Mouse (Mus musculus) brown adipose tissue, adult 24 weeks (tissue): ENCODE data around the gene Arih2. TPM values are rescaled to one million over a fixed set of nuclear protein-coding genes. Genes with fewer than 3 reads are reported as not detected.

Source experiments
- H3K27ac ChIP-seq: fragments of 200-500 bp; replicated peaks from 2 replicates; pipeline ENCODE4 v1.5.1; 2012; ENCODE audit warnings: low read depth, mild to moderate bottlenecking, low read length
- H3K4me1 ChIP-seq: fragments of 200-500 bp; 2 replicates; pipeline ENCODE4 v1.6.1; 2012; ENCODE audit warnings: low read length, mixed read lengths; ENCODE audit not compliant: control insufficient read depth, insufficient read depth, insufficient read length
- H3K4me3 ChIP-seq: fragments of 200-500 bp; 2 replicates; pipeline ENCODE4 v1.5.1; 2012; ENCODE audit warnings: low read depth, mild to moderate bottlenecking, low read length, moderate library complexity; ENCODE audit not compliant: insufficient read depth
- polyA plus RNA-seq: library from polyadenylated mRNA; stranded (reverse); fragments of >200 nt; gene quantifications from 2 replicates; pipeline ENCODE4 v1.2.4, GENCODE M21; 2012; ENCODE audit not compliant: missing spikeins, insufficient read depth, insufficient read length

The Arih2 gene
- polyA plus RNA-seq, result 22.4 and 29.8 TPM in 2 replicates

DNA sequence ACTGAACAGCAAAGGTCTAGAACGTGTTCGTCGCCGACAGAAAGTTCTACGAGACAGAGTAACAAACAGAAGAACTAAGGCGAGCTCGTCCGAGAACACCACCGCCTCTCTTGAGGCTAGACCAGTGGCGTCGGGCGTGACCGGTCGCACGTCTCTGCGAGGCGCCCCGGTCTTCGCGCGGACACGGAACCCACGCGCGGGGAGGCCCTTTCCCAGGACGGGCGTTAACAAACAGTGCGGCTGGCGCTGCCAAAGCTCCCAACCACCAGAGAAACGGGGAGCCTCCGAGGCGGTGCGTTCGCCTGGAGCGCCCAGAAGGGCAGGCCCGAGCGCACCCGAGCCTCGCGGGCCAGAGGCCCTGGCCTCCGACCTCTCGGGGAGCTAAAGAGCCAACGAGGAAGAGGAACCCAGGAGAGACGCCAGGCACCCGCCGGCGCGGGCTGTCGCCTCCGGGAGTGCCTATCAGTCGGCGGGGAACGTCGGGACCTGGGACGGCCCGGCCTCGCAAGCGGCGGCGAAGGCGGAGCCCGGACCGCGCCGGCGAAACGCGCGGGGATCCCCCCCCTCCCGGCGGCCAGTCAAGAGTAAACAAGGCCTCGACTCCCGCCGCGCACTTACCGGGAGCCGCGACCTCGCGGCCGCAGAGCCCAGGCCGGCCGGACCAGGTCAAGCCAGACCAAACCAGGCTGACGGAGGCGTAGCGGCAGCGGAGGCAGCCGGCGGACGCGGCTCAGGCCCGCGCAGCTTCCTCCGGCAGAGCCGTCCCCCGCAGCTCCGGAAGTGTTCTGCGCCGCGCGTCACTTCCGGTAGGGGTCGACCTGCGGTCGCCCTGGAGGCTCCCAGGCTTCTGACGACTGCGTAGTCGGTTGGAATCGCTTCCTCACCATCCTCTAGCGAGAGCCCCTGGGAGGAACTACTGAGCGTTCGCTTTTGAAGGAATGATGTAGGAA lies at the start of gene Arih2:
Gene Arih2, minus strand, starts transcription at position 776 of the 950 bp plus-strand sequence.
- peaks cover 3% of the 10 kb centered on the region; the same call in 1 of the 2 replicates for H3K4me1 ChIP-seq
- H3K4me3 ChIP-seq, result peak within 1 kb of the TSS; percentile 85
- H3K27ac ChIP-seq, result peak within 1 kb of the TSS; percentile 94

DNA sequence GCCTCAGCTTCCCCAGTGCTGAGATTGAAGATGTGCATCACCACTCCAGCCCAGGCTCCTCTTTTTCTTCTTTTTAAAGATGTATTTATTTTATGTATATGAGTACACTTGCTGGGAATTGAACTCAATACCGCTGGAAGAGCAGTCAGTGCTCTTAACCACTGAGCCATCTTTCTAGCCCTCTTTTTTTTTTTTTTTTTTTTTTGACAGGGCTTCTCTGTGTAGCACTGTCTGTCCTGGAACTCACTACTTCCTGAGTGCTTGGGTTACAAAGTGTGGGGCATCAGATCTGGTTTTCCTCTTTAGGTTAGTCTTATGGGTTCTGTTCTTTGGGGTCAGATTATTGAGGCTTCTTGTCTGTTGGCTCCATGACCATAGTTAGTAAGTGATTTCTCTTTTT lies 45.3 kb upstream of the Arih2 start:
- Histone ChIP-seq H3K27ac (no peak overlapping the region), H3K4me3 (no peak overlapping the region), H3K4me1 (no peaks in the 10 kb centered on the region)

DNA sequence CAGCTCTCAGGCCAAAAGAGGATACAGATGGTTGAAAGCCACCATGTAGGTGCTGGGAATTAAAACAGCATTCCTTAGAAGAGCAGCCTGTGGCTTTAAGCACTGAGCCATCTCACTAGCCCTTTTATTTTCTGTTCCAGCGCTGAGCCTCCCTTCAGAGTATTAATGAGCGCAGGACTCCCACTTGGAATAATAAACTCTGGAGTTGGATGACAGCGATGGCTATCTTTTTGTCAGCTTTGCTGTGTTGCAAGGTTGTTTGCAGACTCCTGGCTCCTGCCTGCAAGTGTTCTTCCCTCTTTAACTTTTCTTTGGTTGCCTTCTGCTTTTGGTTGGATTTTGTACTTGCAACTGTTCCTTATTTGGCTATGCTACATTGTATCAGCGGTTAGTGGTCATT lies 44.8 kb upstream of the Arih2 start:
- no peak overlapping the region for H3K27ac ChIP-seq

DNA sequence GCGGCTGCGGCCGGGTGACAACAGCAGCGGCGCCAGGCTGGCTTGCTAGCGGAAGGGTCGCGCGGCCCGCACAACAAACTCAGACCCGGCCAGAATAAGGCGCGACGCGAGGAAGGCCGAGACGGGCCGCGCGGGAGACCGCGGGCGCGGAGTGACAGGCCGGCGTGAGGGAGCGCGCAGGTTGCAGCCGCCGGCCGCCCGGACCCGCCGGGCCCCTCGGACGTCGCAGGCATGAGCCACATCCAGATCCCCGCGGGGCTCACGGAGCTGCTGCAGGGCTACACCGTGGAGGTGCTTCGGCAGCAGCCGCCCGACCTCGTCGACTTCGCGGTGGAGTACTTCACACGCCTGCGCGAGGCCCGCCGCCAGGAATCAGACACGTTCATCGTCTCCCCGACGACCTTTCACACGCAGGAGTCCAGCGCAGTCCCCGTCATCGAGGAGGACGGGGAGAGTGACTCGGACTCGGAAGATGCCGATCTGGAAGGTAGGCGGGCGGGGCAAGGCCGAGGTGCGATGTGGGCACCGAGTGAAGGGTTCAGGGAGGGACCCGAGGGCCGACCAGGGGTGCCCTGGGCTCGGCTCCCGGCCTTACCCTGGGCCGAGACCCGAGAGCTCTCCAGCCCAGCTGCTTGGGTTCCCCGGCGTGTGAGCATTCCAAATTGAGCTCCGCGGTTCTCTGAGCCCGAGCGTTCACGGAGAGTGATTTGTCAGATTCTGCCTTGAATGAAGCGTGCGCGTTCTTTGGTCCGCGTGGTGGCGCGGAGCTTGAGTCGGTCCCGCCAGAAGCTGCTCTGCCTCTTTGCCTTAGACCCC lies 43.2 kb upstream of the Arih2 start:
- peak overlapping the region; percentile 88 for H3K4me3 ChIP-seq
- H3K4me1 ChIP-seq, result no peaks in the 10 kb centered on the region

More for the DNA sequence above, 44.8 kb upstream of the Arih2 start:
- no peaks in the 10 kb centered on the region for H3K4me1 ChIP-seq
- no peak overlapping the region for H3K4me3 ChIP-seq

DNA sequence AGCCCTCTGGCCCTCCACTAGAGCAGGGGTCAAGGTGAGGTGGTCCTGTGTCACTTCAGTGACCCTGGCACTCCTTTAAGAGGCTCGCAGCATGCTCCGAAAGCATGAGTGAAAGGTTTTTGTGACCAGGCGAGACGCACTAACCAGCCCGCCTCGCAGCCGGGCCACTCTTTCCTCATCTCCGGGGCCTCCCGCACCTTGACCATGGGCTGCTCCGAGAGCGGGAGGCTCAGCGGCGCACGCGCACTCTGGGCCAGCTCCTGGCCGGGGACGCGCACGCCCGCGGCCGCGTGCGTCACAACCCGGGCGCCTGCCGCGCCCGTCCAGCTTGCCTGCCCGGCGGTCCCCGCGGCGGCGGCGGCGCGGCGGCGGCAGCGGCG lies 42.6 kb upstream of the Arih2 start:
- peak overlapping the region; percentile 37 for H3K27ac ChIP-seq
- peak overlapping the region; percentile 88 for H3K4me3 ChIP-seq
- no peaks in the 10 kb centered on the region for H3K4me1 ChIP-seq

More for the DNA sequence above, 43.2 kb upstream of the Arih2 start:
- H3K27ac ChIP-seq, result peak overlapping the region; percentile 37; the same call in 1 of the 2 replicates

DNA sequence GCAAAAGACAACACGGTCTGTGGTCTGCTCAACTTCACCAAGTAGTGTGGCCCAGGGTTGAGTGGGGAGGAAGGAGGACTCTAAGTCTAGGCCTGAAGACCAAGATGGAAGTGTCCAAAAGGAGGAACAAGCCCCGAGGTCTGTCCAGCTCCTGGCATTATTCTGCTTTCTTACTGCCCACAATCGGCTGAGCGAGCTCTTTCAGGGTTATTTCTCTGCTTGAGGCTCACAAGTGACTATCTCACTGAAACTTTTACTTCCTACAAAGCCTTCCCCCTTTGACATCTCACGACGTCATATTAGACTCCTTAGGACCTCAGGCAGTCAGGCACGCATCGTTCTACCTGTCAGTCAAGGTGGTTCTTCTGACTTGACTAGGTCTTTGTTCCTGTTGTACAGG lies 42.2 kb upstream of the Arih2 start:
- H3K4me1 ChIP-seq, result no peaks in the 10 kb centered on the region
- H3K4me3 ChIP-seq, result peak overlapping the region; percentile 88
- peak overlapping the region; percentile 20; the same call in 1 of the 2 replicates for H3K27ac ChIP-seq

DNA sequence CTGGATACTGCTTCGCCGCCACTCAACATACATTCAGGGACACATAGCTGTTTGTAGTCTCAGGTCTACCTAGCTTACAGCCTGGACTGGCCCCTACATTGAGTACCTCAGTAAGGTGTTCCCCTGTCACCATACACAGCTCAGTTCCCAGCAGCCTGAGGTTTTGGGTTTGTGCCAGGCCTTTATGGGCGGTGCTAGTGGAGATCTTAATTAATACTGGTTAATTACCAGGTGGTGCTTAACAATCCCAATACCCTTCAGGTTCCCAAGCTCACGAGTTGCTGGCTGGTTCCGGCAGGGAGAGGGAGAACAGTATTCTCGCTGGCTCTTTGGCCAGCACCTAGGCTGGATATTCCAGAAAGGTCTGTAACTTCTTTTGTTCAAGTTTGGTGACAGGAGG lies 41.7 kb upstream of the Arih2 start:
- no peaks in the 10 kb centered on the region for H3K4me1 ChIP-seq
- peak overlapping the region; percentile 19; the same call in 1 of the 2 replicates for H3K27ac ChIP-seq
- H3K4me3 ChIP-seq, result no peak overlapping the region

DNA sequence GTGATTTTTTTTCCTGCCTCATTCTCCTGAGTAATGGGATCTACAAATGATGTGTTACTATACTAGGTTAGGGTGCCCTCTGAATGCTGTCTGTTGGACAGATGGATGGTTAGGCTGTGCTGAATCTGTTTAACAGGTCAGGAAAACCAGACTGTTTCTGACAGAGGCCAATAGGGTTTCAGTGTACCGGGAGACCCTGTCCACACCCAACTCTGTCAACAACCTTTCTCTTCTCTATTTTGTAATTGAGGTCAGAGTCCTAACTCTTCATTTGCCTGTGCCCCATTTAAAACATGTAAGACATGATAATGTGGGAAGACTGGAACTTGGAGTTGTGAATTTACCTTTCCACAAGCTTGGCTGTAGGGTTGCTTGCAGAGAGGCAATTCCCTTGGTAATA lies 40.8 kb upstream of the Arih2 start:
- H3K4me3 ChIP-seq, result no peak overlapping the region
- no peaks in the 10 kb centered on the region for H3K4me1 ChIP-seq
- H3K27ac ChIP-seq, result no peak overlapping the region

DNA sequence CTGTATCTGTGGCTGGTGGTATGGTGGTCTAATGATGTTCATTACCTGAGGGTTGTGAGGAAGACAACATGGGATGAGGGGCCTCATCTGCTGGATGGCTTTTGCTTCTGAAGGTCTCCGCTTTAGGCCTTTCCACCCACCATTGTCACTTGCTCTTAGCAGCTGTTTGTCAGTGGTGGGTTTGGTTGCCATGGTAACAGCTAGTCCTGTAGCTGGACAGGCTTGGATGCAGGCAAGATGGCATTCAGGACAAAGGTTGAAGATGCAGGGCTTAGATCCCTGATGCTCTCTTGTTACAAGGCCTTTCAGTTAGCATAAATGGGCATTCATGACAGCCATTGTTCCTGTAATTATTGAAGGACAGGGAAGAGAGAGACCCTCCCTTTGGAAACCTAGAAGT lies 39.9 kb upstream of the Arih2 start, which contains the start of gene Prkar2a:
Gene Prkar2a, plus strand, starts transcription at position 209 of the 400 bp plus-strand sequence.
- Histone ChIP-seq H3K4me1 (no peaks in the 10 kb centered on the region), H3K27ac (no peak within 1 kb of the TSS), H3K4me3 (no peak within 1 kb of the TSS)

DNA sequence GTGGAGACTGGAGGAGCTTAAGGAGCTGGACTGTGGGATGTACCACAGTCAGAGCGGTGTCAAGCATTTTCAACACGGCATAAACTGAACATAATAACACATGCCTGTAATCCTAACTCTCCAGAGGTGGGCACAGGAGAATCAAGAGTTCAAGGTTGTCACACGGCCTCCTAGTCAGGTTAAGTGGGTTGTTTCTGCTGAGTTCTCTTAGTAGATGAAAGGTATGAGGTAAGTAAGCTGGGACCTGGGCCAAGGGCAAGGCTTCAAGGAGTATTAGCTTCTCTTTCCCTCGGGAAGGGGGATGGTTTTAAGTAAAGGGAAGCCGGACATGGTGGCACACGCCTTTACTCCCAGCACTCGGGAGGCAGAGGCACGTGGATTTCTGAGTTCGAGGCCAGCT lies 39.3 kb upstream of the Arih2 start:
- Histone ChIP-seq H3K27ac (no peak overlapping the region), H3K4me1 (no peaks in the 10 kb centered on the region), H3K4me3 (no peak overlapping the region)

DNA sequence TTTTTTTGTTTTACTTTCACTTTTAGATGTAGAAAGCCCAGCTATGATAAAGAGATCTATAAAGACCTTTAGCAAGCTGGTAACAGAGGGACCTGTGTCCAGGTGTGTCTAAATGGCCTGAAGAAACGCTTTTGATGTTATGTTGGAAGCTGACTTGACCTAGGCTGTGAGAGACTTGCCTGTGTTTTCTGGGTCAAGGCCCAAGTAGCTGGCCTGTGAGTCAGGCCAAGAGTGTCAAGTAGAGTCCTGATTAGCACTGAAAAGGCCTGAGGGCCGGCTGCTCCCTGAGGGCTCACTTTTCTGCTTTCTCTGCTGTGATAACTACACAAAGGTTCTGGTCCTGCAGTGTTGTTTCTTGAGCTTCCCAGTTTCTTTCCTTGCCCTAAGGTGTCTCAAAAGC lies 38.5 kb upstream of the Arih2 start:
- Histone ChIP-seq H3K27ac (no peak overlapping the region), H3K4me3 (no peak overlapping the region), H3K4me1 (no peaks in the 10 kb centered on the region)

DNA sequence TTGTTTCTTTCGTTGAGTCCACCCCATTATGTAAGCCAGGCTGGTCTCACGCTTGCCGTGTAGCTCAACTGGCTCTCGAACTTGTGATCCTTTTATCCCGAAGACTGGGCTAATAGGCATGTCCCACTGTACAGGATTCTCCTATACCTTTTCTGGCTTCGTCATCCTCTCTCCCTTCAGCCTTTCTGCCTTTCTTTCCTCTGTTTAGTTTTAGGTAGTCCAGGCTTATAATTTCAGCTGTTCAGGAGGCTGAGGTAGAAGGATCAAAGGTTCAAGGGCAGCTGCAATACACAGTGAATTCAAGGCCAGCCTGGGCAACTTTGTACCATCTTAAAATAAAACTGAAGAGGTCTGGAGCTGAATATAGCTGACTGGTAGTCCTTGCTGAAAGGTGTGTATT lies 38.0 kb upstream of the Arih2 start:
- Histone ChIP-seq H3K4me3 (no peak overlapping the region), H3K4me1 (no peaks in the 10 kb centered on the region), H3K27ac (no peak overlapping the region)

DNA sequence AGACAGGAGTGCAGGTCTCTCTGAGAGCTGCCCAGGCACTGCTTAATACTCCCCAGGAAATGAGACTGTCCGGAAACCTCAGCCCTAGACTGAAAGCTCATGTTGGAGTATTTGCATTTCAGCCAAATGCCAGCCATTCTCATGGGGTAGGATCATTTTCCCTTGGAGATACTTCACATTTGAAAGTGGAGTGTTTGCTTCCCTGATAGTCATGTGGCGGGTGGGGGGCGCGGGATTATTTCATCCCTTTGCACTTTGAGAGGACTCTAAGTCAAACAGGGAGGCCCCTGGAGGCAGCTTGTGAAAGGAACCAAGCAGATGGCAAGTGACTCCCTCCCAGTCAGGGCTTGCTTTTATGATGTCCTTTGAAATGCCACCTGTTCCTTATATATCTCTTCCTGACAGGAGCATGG lies 37.3 kb upstream of the Arih2 start:
- no peak overlapping the region for H3K4me3 ChIP-seq
- no peaks in the 10 kb centered on the region for H3K4me1 ChIP-seq
- no peak overlapping the region for H3K27ac ChIP-seq

DNA sequence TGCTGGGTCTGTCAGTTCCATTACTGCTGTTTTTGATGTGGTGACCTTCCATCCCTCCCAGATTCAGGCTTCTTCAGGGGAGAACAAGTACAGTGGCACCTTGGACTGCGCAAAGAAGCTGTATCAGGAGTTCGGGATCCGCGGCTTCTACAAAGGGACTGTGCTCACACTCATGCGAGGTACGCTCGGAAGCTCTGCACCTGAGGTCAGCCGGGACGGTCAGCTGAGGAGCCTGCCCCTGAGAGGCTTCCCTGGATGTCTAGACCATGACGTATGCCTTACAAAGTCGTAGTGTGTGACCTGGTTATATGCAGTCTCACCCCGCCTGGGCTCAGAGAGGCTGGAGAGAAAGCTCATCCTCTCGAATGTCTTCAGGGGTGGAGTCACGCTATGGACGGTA lies 30.8 kb upstream of the Arih2 start:
- Histone ChIP-seq H3K27ac (no peak overlapping the region), H3K4me1 (no peaks in the 10 kb centered on the region), H3K4me3 (no peak overlapping the region)

DNA sequence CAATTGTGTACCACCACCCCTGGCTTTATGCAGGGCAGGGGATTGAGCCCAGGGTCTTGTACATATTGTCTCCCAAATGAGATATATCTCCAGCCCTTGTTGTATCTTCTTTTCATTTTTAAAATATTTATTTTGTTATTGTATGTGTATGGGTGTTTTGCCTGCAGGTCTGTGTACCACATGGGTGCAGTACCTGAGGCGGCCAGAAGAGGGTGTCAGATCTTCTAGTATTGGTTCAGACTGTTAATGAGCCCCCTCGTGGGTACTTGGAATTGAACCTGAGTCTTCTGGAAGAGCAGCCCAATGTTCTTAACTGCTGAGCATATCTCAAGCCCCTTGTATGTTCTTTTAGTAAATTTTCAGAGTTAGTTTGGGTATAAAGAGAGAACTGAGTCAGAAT lies 24.0 kb upstream of the Arih2 start:
- H3K4me1 ChIP-seq, result no peaks in the 10 kb centered on the region
- H3K27ac ChIP-seq, result no peak overlapping the region
- H3K4me3 ChIP-seq, result no peak overlapping the region
